Mouse (Mus musculus) heart, embryonic 13.5 days (tissue): ENCODE measurements at regions not wholly inside any gene's neighbourhood (a gene's known extent, or its start where the extent isn't known, plus 50 kb on each side); places are given as distances from the start of the nearest gene placed in this dataset.
A peak's percentile ranks its signal among the peaks of the same experiment; 100 is the strongest.

Experiments used
- ATAC-seq: fragments of 200-750 bp; cut with Nextera tagmentation; 2 replicates; pipeline ENCODE4 v1.8.0; 2017; ENCODE audit warnings: moderate TSS enrichment; ENCODE audit not compliant: insufficient number of reproducible peaks, low FRiP score, low TSS enrichment; ENCODE audit errors: extremely low read depth
- H3K27ac ChIP-seq: fragments of 300-500 bp; sonication (generic); replicated peaks from 2 replicates; pipeline ENCODE4 v1.5.1; 2015; ENCODE audit warnings: moderate library complexity, mild to moderate bottlenecking, inconsistent platforms
- H3K27me3 ChIP-seq: fragments of 300-500 bp; sonication (generic); replicated peaks from 2 replicates; pipeline ENCODE4 v1.6.1; 2015; ENCODE audit warnings: mild to moderate bottlenecking, inconsistent platforms
- H3K36me3 ChIP-seq: fragments of 300-500 bp; sonication (generic); 2 replicates; pipeline ENCODE4 v1.6.1; 2015; ENCODE audit warnings: mild to moderate bottlenecking, inconsistent platforms
- H3K4me1 ChIP-seq: fragments of 300-500 bp; sonication (generic); 2 replicates; pipeline ENCODE4 v1.6.1; 2015; ENCODE audit warnings: inconsistent platforms
- H3K4me2 ChIP-seq: fragments of 300-500 bp; sonication (generic); 2 replicates; pipeline ENCODE4 v1.6.1; 2015; ENCODE audit warnings: inconsistent platforms, mild to moderate bottlenecking, moderate library complexity
- H3K4me3 ChIP-seq: fragments of 300-500 bp; sonication (generic); 2 replicates; pipeline ENCODE4 v1.5.1; 2015; ENCODE audit warnings: moderate library complexity, mild to moderate bottlenecking, inconsistent platforms
- H3K9ac ChIP-seq: fragments of 300-500 bp; sonication (generic); 2 replicates; pipeline ENCODE4 v1.6.1; 2015; ENCODE audit warnings: inconsistent platforms, mild to moderate bottlenecking, moderate library complexity
- H3K9me3 ChIP-seq: fragments of 300-500 bp; sonication (generic); 2 replicates; pipeline ENCODE4 v1.6.1; 2016; ENCODE audit warnings: inconsistent platforms
- WGBS: fragments of 180-500 bp; shearing (Covaris S2); methylation state at CpG from one replicate; pipeline ENCODE4 v1.1.7; 2015; ENCODE audit warnings: mixed read lengths; 5-methylcytosine and 5-hydroxymethylcytosine counted together

DNA sequence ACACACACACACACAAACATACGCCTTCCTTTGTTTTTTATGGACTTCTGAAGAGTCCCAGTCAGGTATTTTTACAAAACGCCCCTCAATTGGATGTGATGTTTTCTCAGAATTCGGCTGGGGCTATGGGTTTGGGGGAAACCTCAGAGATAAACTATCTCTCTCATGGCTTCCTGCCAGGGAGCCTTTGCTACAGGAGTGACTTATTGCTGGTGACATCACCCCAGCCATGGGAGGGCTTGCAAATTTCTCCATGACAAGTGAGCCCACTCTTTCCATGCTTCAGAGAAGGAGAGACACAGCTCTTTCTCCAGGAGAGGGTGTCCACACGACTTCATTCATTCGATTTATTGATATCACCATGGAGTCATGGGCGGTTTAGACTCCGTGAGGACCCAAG lies 175.5 kb downstream of the Cdc5l start:
- peaks cover 3% of the 10 kb centered on the region; the same call in 1 of the 2 replicates for H3K9me3 ChIP-seq
- H3K36me3 ChIP-seq, result no peaks in the 10 kb centered on the region
- ATAC-seq, result no peak
- 55% methylated on average over 7 of the region's 7 CpGs for WGBS
- no peak overlapping the region for H3K4me3 ChIP-seq
- H3K4me2 ChIP-seq, result no peak overlapping the region
- H3K9ac ChIP-seq, result no peak overlapping the region
- no peaks in the 10 kb centered on the region for H3K27me3 ChIP-seq
- H3K4me1 ChIP-seq, result peaks cover 5% of the 10 kb centered on the region; the same call in 1 of the 2 replicates
- H3K27ac ChIP-seq, result no peak overlapping the region

DNA sequence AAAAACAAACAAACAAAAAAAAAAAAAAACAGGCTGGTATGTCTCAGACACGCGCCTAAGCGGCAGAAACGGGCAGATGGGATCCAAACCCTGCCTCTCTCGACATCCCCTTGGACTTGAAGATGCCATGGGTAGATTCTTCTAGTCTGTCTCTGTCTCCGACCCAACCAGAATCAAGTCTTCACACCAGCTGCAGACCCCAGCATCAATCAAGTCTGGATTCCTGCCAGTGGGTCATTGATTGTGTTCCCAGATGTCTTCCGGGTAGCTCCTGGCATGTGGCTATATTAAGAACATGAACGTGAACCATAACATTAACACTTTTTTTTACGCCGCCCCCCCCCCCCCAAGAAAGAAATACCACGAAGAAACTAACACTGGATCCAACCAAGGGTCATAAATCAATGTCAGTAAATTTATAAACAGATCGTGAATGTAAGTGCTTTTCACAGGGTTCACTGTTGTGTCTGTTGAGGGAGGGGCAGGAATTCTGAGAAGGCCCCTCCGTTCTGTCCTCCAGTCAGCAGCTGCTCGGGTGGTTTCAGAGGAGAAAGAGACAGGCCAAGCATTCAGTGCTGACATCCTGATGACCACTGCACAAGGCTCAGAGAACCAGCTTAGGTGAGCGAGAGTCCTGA lies 180.8 kb downstream of the Cdc5l start:
- no peaks in the 10 kb centered on the region for H3K9me3 ChIP-seq
- 57% methylated on average over 15 of the region's 15 CpGs for WGBS
- no peak overlapping the region for H3K9ac ChIP-seq
- no peak for ATAC-seq
- H3K4me2 ChIP-seq, result no peak overlapping the region
- H3K27ac ChIP-seq, result no peak overlapping the region
- H3K4me1 ChIP-seq, result peaks cover 8% of the 10 kb centered on the region; the same call in 1 of the 2 replicates
- H3K4me3 ChIP-seq, result no peak overlapping the region
- no peaks in the 10 kb centered on the region for H3K36me3 ChIP-seq
- 0 out of 2 replicates have a peak, but pooled peaks cover 4% of the 10 kb centered on the region for H3K27me3 ChIP-seq

DNA sequence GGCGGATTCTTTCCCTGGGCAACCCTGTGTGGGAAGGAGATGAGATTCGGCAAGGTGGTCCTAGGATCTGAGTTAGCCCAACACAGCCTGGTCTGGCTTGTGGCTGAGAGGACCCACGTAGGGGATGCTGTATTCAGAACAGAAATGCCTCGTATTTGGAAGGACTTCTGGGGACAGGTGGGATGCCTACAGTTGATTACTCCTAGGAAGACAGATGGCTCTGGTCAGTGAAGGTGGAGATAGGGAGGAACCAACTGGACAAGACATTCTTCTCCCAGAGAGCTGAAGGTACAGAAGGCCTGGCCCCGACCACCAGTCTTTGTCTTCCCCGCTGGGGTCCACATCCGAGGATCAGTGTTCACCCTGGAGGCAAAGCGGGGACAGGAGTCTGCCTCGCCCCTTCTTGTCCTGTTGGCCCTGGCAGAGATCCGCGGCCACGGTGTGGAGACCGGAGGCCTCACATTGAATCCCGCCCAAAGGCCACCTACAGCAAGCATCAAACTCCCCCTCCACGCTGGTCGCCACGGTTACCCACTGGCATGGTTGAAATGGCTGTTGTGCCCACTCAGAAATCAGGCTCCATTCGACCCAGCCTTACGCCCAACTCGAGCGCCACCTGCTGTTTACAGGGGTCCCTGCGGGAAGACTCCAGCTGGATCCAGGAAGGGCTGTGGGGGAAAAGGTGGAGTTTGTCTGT lies 182.4 kb downstream of the Cdc5l start:
- Histone ChIP-seq H3K9ac (peak overlapping the region; percentile 56; the same call in 1 of the 2 replicates), H3K4me1 (peaks cover 8% of the 10 kb centered on the region; the same call in 1 of the 2 replicates), H3K36me3 (no peaks in the 10 kb centered on the region), H3K4me3 (peak overlapping the region; percentile 31; the same call in 1 of the 2 replicates), H3K27me3 (0 out of 2 replicates have a peak, but pooled peaks cover 4% of the 10 kb centered on the region), H3K9me3 (no peaks in the 10 kb centered on the region), H3K4me2 (peak overlapping the region; percentile 60), H3K27ac (no peak overlapping the region)
- no peak for ATAC-seq
- WGBS, result 30% methylated on average over 22 of the region's 22 CpGs

DNA sequence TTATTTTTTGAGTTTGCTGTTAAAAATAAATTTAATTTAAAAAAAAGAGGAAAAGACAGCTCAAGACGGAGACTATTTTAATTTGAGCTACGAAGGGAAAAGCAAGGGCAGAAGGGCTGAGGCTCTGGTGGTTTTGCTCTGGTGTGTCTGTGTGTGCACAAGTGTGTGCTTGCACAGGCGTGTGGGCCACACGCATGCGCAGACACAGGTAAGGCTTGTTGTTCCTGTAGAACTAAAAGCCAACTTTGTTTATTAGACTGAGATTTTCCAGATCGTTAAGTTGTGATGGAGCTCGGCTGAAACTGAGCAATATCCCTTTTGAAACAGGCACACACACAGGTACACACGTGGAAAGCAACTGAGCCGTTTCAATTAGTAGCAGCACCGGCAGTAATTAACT lies 183.1 kb downstream of the Cdc5l start:
- Histone ChIP-seq H3K9me3 (no peaks in the 10 kb centered on the region), H3K27me3 (0 out of 2 replicates have a peak, but pooled peaks cover 4% of the 10 kb centered on the region), H3K4me2 (no peak overlapping the region), H3K27ac (no peak overlapping the region), H3K4me1 (peaks cover 8% of the 10 kb centered on the region; the same call in 1 of the 2 replicates), H3K9ac (no peak overlapping the region), H3K36me3 (no peaks in the 10 kb centered on the region), H3K4me3 (no peak overlapping the region)
- no peak for ATAC-seq
- 78% methylated on average over 10 of the region's 10 CpGs for WGBS

DNA sequence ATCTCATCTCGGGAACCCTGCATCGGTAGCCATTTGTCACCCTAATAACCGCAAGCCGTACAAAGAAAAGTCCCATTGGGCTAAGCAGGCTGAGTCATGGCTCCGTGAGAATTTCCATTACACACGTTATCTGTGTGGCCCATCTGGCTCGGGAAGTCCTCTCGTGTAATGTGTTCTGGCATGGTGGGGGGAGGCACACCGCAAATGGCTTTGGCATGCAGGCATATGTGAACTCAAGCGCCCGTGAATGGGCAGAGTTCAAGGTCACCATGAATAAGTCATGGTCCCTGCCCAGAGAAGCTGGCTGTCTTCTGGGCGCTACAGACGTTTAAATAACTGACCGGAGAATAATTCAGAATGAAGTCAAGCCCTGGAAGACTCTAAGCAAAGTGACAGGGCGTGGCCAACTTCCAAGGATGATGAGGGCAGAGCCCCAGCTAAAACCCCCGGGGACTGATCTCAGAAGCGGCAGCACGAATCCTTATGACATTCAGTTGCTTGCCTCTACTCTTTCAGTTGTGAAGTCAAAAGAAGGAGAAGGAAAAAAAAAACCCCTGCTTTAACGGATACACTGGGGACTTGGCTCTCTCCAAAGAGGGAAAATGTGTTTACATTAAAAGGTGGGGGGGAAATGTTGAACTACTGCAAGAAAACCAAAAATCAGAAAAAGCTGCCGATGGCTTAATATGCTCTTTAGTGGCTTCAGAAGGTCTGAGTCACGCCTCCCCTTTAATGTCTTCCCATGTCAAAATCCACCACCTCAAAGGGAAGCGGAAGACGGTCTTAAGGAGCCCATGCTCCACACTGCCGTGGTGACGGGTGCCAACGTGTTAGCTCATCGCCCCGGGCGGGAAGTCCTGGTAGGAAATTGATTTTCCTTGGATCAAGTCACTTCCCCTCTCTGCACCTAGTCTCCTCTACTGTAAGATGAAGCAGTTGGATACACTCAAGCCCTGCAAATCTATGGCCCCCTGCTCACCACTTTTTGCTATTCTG lies 186.1 kb downstream of the Cdc5l start:
- Histone ChIP-seq H3K27ac (no peak overlapping the region), H3K36me3 (no peaks in the 10 kb centered on the region), H3K4me2 (no peak overlapping the region), H3K9me3 (no peaks in the 10 kb centered on the region), H3K9ac (no peak overlapping the region), H3K27me3 (0 out of 2 replicates have a peak, but pooled peaks cover 4% of the 10 kb centered on the region), H3K4me1 (peaks cover 6% of the 10 kb centered on the region), H3K4me3 (no peak overlapping the region)
- 69% methylated on average over 29 of the region's 29 CpGs for WGBS
- ATAC-seq, result no peak

DNA sequence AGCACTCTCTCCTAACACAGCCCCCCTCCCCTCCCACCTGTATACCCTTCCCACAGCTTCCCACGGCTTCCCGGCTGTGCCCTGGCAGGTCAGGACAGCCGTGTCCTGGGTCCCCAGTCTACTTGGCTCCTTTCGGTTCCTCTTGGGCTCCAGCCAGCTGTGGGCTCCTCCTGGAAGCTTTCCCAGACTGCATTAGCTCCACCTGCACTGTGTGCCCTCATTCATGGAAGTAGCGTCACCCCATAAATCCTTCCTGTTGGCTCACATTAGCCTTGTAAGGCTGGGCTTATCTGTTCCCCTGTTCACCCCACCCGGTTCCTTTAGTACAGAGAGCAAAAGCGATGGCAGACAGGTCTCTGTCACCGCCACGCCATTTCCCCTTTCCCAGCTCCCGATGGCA lies 188.7 kb downstream of the Cdc5l start:
- Histone ChIP-seq H3K27ac (no peak overlapping the region), H3K9ac (no peak overlapping the region), H3K27me3 (0 out of 2 replicates have a peak, but pooled peaks cover 3% of the 10 kb centered on the region), H3K9me3 (no peaks in the 10 kb centered on the region), H3K36me3 (no peaks in the 10 kb centered on the region), H3K4me2 (no peak overlapping the region), H3K4me1 (peaks cover 5% of the 10 kb centered on the region), H3K4me3 (no peak overlapping the region)
- ATAC-seq, result no peak
- 53% methylated on average over 10 of the region's 10 CpGs for WGBS

DNA sequence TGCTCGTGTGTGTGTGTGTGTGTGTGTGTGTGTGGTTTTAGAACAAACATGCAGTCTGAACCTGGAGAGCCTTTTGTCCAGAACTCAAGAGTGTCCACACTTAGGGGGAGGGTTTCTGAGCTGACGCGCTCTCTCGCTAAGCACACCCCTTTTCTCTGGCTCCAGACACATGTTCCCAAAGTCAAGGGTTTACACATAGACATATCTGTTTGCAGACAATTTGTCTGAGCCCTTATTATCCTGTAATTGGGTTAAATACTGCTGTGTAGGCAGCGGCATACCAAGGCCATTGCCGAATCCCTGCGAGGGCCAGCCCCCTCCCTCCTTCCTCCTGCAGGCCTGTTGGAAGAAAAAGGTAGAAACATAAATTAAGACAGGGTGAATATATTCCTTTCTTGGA lies 190.4 kb downstream of the Cdc5l start:
- H3K27me3 ChIP-seq, result 0 out of 2 replicates have a peak, but pooled peaks cover 3% of the 10 kb centered on the region
- H3K4me1 ChIP-seq, result peaks cover 5% of the 10 kb centered on the region
- H3K9me3 ChIP-seq, result no peaks in the 10 kb centered on the region
- no peaks in the 10 kb centered on the region for H3K36me3 ChIP-seq
- H3K4me2 ChIP-seq, result no peak overlapping the region
- WGBS, result 67% methylated on average over 7 of the region's 7 CpGs
- no peak overlapping the region for H3K4me3 ChIP-seq
- no peak for ATAC-seq
- no peak overlapping the region for H3K27ac ChIP-seq
- H3K9ac ChIP-seq, result no peak overlapping the region

DNA sequence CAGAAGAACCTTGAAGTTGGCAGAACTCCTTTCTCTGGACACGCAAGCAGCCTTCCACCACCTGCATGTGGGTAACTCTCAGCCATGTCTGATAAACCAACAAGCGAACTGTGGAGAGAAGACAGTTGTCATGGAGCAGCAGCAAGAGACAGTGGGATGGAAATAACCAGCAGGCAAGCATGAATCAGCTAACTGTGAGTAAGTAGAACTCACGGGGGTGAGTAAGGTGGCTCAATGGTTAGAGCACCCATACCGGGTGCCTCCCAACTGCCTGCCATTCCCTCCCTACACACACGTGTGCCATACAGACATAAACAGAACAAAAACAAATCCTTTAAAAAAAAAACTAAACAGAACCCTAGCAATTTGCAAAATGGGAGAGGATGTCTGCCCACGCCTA lies 191.5 kb downstream of the Cdc5l start:
- no peaks in the 10 kb centered on the region for H3K36me3 ChIP-seq
- ATAC-seq, result no peak
- no peak overlapping the region for H3K4me3 ChIP-seq
- no peak overlapping the region for H3K4me2 ChIP-seq
- H3K9me3 ChIP-seq, result peaks cover 5% of the 10 kb centered on the region
- 83% methylated on average over 6 of the region's 6 CpGs for WGBS
- H3K27ac ChIP-seq, result no peak overlapping the region
- H3K9ac ChIP-seq, result no peak overlapping the region
- H3K4me1 ChIP-seq, result peaks cover 5% of the 10 kb centered on the region
- H3K27me3 ChIP-seq, result 0 out of 2 replicates have a peak, but pooled peaks cover 3% of the 10 kb centered on the region

DNA sequence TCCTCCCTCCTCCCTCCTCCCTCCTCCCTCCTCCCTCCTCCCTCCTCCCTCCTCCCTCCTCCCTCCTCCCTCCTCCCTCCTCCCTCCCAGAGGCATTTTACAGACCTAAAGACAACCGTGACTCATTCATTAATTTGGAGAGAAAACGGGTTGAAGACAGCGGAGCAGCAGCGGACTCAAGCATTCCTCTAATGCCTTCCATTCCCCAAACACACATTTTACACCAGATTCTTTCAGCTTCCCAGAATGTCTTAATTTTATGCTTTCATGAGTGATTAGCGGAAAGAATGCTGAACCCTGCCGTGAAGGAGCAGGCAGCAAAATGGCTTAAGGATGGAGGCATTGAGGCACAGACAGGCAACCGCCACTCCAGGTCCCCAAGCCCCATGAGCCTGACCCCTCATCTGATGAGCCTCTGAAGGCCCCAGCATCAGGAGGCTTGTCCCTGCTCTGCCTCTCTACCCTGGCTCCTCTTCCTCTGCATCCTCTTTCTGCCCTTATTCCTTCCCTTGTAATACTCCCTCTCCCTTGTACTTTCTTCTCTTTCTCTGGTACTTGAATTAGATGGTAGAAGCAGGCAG lies 192.5 kb downstream of the Cdc5l start:
- H3K4me3 ChIP-seq, result no peak overlapping the region
- WGBS, result 65% methylated on average over 7 of the region's 7 CpGs
- peaks cover 5% of the 10 kb centered on the region for H3K4me1 ChIP-seq
- H3K9me3 ChIP-seq, result peaks cover 12% of the 10 kb centered on the region
- no peak overlapping the region for H3K27ac ChIP-seq
- H3K4me2 ChIP-seq, result no peak overlapping the region
- no peak for ATAC-seq
- H3K36me3 ChIP-seq, result no peaks in the 10 kb centered on the region
- H3K27me3 ChIP-seq, result 0 out of 2 replicates have a peak, but pooled peaks cover 3% of the 10 kb centered on the region
- no peak overlapping the region for H3K9ac ChIP-seq

DNA sequence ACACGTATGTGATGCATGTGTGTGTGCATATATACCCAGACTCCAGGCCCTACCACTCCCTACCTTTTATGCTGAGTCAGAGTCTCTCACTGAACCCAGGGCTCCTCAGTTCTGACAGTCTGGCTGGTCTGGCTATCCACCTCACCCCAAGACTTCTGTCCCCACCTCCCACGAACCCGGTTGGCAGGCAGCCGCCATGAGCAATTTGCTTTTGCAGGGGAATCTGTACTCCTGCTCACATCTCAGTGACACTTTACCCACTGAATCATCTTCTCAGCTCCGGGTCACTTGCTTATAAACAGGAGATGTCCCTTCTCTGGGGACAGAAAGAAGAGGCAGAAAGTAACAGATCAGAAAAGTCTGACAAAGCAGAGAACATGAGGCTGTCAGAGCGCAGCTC lies 193.0 kb downstream of the Cdc5l start:
- Histone ChIP-seq H3K27me3 (0 out of 2 replicates have a peak, but pooled peaks cover 3% of the 10 kb centered on the region), H3K9ac (no peak overlapping the region), H3K4me3 (no peak overlapping the region), H3K27ac (no peak overlapping the region), H3K36me3 (no peaks in the 10 kb centered on the region), H3K9me3 (peaks cover 12% of the 10 kb centered on the region), H3K4me2 (no peak overlapping the region), H3K4me1 (peaks cover 5% of the 10 kb centered on the region)
- no peak for ATAC-seq
- 66% methylated on average over 6 of the region's 6 CpGs for WGBS
